Mouse (Mus musculus) liver, postnatal 0 days (tissue): ENCODE measurements around the gene Anxa3.

Experiments
- CTCF ChIP-seq: sonication (generic); IDR thresholded peaks from 2 replicates; pipeline ENCODE4 v1.5.1; 2016; ENCODE audit warnings: antibody characterized with exemption, low read depth
- EP300 ChIP-seq: IDR thresholded peaks from 2 replicates; pipeline ENCODE4 v1.6.1; 2016; ENCODE audit warnings: antibody characterized with exemption, low read depth, mild to moderate bottlenecking

DNA sequence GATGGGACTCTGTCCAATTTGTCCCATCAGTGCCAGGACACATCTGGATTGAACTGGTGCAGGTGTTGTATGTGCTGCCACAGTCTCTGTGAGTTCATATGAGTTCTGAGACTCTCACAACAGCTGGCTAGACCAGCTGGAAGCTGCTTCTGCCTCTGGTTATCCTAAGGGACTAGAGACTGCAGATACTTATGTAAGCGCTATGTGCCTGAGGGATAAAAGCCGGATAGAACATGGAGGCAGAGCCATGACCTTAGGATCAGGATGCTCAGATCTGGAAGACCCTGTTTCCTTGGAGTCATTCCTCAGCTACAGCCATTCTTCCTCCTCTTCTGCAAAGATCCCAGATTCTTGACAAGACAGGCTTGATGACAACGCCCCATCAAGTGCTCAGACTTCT lies 60.3 kb downstream of the Anxa3 start:
- TF ChIP-seq CTCF = no peak
- TF ChIP-seq EP300 = no peak
